Mouse (Mus musculus) mature B cell (primary cell): Measurements from ENCODE around the gene Podn.

ENCODE experiments used
- in situ Hi-C: fragments of 300-500 bp; cut with MboI; formaldehyde crosslinking; loops from 2 replicates; pipeline ENCODE4 v1.14.3; 2019

The Podn gene

DNA sequence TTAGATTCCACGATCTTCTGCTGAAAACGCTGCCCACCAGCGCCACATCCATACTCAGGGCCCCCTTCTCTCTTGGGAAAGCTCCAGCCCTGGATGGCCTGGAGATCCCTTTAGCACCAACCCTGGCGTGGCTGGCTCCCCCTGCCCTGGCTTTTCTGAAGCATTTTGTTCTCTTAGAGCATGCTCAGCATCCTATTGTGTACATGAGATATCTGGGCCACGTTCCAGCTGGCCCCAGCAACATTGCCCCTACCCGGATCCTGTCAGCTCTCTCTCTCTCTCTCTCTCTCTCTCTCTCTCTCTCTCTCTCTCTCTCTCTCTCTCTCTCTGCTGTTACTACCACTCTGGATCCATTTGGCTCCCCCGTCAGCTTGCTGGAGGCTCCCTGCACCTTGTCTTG lies 90.9 kb downstream of the Podn start:
- in situ Hi-C loops, result no loop called here

DNA sequence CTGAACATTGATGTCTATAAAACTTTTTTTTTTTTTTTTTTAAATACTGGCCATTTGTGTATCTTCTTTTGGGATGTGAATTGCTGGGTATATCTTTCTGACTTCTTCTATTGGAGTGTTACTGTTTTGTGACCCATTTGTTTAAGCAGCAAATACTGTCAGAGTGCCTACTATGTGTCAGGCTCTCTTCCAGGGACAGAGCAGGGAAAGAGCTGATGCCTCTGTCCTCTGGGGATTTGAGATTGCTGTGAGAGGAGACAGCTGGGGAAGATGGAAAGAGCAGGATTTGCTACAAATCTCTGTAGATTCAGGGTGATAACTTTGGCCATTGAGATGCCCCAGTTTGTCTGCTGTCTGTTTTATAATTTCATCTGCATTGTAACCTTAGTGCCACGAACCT lies 96.9 kb downstream of the Podn start:
- in situ Hi-C loops, result no loop called here

DNA sequence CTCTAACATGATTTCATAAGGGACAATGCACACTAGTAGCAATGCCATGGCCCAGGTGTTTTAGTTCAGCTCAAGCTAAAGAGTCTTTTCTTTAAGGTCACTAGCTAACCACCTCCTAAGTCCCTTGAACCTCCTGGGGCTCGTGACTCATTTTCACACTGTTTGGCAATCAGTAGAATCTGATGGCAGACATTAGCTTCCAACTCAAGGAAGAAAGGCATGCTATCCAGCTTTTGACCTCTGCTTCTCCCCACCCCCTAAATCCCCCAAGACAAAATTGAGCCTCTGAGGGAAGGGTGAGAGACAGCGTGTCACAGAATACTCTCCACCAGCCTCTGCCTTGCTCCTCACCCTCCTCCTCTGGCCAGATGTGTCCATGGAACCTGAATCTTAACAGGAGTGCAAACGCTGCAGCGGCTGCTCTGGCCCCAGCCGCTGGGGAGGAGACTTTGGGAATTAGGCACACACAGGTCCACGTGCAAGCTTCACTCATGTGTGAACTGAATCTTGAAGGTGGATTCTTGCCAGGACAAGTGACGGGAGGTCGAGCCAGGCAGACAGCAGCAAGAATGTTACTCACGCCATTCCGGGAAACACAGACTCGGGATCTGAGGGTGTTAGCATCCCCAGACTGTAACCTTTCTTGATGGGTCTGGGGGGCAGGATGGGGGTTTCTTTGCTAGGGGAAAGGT lies 97.5 kb downstream of the Podn start:
- in situ Hi-C loops, result no loop called here

DNA sequence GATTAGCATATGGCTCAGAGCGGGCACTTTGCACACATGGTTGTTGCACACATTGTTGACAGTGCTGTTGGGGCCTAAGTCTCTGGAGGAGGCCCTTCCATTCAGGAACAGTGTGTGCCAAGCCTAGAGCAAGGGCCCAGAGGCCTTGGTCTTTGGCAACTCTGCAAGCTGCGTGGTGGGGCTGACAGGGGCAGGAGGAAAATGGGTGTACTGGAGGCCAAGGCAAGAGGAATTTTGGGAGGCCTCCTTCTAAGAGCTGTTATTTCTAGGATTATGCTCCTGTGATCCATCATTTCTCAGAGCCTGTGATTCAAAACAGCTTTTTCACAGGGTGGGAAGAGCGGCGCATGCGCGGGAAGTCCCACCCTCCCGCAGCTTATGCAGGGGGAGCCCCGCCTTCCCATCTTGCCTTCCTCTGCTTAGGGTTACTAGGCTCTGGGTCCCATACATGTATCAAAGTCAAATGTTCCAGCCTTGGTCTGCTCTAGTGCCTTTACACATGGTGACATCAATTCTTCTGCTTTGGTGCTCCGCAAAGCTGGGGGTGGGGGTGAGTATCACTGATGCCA lies 99.7 kb downstream of the Podn start:
- in situ Hi-C loops, result no loop called here

DNA sequence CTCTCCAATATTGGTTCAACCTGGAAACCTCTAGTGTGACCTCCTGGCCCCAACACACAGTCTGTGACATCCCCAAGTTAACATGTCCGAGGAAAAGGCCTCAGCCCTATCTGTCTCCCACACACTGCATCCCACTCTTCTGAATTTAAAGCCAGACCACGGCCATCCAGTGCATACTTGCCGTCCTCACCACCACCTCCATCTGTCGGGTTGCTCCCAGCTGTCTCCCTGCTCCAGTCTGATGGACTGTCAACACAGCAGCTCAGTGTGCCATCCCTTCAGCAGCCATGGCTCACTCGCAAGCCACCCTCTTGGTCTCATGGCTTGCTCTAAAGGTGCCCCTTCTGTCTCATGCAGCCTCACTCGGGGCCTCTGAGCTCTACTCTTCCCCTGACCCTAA lies 100.5 kb downstream of the Podn start:
- in situ Hi-C loops, result no loop called here

DNA sequence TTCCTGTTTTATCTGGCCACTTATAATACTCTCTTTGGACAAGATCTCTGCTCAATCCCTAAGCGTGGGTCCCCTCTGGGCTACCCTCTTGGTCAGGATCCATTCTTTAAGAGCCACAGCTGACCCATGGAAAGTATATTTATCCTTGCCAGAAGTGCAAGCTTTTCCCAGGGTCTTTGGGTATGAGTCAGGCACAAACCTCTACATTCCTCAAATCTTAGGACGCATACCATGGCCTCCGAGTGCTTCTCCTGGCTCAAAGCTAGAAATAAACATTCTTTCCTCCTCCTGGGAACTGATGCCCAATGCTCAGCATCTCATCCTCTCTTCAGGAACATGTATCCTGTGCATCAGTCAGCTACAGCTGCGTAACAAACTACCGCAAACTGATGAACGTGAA lies 101.2 kb downstream of the Podn start:
- in situ Hi-C loops, result no loop called here

DNA sequence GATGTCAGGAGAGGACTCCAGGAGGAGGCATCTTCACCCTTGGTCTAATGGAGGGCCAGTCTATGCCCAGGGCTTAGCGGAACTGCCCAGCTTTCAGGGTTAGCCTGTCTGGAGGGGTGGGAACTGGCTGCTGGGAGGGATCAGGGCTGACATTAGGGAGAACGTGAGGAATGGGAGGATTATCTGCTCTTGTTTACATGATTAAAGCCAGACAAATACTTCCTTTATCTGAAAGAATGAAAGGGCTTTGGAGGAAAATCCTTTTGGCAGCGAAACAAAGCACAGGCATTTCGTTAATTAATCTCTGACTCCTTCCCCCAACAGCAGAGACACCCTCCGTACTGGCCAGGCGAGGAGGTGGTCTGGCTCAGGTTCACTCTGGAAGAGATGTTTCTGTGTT lies 104.4 kb downstream of the Podn start:
- in situ Hi-C loops, result no loop called here

DNA sequence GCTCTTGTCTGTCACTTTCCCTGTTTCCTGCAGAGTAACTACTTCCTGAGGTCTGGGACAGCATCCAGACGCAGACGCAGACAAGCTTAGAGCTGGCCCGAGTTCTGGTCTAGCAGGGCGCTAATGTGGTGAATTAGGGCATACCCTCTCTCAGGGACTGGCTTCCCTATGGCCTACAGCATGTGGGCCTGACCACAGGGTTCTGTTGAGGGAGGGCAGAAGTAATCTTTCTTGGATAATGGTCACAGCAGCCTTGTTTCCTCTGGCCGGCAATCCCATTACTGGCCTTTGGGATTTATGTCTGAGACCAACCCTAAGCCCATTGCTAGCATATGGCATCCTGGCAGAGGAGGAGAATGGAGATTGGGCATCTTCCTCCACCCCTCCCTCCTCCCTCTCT lies 105.4 kb downstream of the Podn start:
- in situ Hi-C loops, result no loop called here

DNA sequence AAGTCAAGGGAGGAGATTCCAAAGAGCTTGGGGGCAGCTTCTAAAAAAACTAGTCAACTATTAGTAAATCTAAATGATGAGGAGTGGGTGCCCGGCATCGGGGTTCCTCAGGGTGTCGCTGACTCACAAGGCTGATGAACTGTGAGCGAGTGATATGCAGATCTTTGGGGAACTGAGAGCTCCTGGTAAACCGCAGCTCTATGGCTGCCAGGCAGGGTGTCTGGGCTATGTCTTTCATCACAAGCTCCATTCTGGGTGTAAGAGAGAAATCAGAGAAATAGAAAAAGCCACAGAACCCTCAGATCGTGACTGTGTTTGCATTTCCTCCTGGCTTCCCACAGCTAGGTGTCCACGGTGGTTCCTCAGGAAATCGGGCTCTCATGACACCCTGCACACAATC lies 107.3 kb downstream of the Podn start:
- in situ Hi-C loops, result no loop called here

DNA sequence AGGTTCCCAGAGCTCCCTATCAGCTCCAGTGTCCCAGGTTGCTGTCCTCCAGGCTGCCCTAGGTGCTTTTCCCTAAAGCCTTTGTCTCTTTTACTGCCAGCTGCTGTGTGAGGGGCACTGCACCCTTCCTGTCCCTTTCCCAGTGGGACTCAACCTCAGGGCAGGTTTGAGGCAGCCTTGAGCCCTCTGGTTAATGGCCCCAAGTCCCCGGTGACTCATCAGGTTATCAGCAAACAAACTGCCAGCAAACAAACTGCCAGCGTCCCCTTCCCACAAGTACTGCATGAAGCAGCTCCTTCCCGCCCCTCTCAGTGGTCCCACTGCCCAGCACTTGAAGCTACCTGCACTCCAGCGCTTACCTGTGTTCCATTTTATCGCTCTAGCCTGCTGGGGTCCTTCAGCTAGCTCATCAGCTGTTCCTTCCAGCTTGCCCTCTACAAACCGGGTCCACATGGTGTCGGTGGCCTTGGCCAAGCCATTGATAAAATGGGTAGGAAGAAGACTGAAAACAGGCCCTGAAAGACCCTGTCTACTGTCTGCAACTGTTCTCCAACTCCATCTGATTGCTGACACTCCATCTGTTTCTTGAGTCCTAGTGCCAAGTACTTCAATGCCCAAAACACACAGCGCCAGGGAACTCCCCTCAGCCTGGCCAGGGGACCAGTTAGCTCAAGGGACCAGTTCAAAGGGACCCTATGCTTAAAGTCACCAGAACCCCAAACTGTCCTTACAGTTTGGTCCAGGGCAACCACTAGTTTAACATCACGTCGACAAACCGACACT lies 109.7 kb downstream of the Podn start:
- in situ Hi-C loops, result no loop called here

DNA sequence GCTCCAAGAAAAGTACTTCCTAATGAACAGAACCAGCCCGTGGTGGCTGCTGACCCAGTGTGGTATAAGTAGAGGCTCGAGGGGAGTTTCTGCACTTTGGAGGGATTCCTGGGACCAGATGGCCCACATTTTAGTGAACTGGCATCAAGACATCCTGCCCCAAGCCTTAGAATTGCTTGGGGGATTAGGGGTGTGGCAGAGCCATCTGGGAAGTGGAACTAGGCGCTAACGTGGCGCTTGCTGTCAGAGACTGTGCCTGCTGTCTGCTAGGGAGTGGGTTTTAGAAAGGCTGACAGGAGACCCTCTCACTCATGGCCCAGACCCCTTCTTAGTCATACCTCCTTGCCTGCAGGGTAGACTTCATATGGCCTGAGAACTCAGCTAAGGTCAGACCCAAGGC lies 110.4 kb downstream of the Podn start:
- in situ Hi-C loops, result no loop called here

DNA sequence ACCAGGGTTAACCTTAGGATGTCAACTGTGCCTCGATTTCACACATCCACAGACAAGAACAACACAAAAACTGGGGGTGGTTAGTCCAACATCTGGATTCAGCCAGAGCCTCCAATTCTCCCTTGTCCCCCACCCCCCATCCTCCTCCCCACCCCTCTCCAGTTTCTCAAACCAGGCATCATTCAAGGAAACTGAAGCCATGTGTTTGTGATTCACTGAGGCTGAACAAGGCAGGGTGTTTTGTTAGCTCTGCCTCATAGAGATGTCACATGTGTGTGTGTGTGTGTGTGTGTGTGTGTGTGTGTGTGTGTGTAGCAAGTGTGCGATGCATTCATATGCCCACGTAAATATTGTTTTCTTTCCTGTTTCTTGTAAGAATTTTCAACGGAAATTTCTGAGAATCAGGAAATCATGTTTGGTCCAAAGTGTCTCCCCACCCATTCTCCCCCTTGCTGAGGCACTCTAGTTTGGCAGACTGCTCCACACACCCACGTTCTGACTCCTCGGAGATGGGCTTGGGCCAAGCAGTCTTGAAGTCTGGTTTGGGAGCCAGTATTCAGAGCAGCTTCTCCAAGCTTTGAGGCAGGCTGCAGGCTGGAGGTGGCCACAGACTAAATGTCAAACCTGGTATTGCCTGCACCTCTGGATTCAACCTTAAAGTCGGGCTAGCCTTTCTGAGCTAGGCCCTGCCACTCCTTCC lies 111.8 kb downstream of the Podn start:
- in situ Hi-C loops, result no loop called here

DNA sequence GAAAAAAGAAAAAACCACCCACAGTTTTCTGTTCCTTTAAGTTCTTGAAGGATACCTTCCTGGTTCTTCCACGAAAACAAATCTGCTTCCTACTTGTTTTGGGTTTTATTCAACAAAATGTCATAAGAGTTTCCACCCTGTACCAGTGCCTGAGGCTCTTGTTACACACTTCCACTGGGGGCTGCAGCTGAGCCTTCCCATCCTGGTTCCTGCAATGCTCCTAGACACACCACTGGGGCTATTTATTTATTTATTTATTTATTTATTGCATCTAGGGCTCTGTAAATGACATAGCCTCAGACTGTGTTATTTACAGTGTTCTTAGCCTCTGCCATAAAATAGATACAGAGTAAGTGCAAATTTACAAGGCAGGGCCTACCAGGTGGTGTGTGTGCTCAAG lies 112.5 kb downstream of the Podn start:
- in situ Hi-C loops, result no loop called here

DNA sequence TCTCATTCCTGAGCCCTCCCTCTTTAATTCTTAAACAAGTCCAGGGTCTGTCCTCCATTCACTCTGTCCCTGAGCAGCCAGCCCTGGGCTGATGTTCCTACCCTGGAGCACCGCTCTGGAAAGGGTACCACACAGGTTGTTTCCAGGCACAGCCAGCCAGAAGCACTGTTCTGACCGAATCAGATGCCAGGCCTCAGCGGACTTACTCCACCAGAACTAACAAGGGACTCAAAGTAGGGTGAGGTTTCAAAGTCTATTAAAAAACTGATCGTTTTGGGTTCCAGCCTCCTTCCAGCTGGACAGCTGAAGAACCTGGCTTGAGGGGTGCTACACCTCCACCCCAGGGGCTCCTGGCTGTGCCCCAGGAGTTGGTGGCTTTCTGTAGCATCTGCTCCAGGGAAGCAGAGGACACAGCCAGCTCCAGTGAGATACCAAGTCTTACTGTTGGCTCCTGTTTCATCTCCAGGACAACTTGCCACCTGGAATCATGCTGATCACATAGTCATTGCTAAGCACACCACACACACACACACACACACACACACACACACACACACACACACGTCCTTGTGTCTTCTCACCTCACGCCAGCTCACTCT lies 116.1 kb downstream of the Podn start:
- in situ Hi-C loops, result no loop called here

DNA sequence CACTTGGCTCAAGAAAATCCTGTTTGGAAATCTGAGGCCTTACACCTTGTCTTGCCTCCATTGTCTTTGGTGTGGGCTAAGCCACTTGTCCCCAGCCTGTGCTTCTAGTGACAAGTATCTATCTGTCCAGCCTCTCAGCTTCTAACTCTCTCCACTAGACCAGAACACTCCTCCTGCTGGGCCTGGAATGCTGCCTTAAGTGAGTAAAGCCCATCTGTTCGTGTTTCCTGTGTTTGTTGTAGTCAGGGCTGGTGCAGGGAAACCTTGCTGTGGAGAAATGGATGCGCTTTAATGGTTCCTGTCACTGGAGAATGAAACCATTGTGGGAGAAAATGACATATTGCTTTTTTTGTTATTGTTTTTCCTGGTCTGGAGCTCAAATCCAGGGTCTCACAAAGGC lies 116.7 kb downstream of the Podn start:
- in situ Hi-C loops, result no loop called here

DNA sequence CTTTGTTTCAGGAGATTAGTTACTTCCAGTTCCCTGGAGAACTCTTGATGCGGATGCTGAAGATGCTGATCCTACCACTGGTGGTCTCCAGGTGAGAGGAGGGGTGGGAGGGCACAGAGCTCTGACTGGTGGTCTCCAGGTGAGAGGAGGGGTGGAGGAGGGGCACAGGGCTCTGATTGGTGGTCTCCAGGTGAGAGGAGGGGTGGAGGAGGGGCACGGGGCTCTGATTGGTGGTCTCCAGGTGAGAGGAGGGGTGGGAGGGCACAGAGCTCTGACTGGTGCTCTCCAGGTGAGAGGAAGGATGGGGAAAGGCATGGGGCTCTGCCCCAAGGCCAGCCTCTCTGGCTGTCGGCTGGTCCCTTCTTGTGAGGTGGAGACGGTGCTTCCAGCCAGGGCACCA lies 118.7 kb downstream of the Podn start:
- in situ Hi-C loops, result no loop called here

DNA sequence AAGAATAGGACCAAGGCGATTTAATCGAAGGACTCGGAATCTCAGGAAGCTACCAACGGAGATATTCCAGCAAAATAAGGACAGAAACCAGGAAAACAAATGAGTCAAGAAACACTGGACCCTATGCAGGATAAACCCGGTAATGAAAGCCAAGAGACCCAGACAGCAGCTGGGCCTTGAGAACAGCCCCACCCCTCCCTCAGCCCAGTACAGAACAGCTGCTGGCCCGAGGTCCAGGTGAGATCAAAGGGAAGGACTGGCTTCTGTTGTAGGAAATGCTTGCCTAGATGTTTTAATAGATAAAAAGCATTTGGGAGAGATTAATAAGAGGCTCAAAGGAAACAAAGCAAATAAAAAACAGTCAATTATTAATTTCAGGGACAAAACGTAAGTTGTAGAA lies 121.2 kb downstream of the Podn start:
- in situ Hi-C loops, result no loop called here

DNA sequence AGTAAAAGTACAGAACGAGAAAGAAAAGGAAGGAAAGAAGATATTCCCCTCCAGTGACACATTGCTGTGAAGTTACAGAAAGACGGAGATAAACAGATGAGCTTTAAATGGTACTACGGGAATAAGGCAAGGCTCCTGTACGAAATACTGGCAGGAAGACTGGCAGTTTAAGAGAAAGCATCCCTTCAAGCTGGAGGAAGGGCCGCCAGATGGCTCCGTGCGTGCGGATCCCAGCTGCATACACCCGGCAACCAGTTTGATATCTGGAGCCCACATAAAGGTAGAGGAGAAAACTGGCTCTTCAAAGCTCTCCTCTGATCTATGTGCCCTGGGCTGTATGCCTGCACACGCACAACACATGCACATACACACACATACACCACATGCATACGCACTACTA lies 121.7 kb downstream of the Podn start:
- in situ Hi-C loops, result no loop called here

DNA sequence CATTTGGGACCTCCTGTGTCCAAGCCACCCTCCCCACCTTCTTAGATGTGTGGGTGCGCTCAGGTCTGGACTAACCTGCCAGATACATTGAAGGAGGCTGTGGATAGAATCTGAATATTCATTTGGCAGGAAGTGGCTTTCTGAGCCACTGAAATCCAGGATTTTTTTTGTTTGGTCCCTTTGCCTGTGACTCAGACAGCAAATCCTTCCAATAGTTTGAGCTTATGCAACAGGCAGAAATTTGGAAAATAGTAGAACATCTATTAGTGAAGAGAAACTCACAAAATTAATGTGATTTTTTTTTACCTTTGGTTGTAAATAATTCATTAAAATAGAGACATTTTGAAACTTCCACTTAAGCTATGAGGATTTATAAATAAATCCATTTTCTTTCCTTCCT lies 125.1 kb downstream of the Podn start:
- in situ Hi-C loops, result no loop called here

DNA sequence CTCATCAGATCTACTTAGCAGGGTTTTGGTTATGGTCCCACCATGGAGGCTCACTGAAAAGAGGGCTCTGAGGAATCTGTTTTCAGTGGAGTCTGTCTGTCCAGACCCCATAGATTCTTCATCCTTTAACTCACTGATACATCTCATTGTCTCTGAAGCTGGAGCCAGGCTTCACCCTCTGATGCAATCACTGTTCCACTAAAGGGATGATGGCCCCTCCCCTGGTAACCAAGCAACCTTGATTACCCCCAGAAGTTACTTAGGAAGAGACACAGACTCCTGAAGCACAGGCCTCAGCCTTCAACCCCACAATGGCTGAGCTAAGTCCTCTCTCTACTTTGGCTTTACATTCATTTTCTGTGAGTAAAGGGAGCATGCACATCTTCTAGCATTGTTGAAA lies 126.5 kb downstream of the Podn start:
- in situ Hi-C loops, result no loop called here

DNA sequence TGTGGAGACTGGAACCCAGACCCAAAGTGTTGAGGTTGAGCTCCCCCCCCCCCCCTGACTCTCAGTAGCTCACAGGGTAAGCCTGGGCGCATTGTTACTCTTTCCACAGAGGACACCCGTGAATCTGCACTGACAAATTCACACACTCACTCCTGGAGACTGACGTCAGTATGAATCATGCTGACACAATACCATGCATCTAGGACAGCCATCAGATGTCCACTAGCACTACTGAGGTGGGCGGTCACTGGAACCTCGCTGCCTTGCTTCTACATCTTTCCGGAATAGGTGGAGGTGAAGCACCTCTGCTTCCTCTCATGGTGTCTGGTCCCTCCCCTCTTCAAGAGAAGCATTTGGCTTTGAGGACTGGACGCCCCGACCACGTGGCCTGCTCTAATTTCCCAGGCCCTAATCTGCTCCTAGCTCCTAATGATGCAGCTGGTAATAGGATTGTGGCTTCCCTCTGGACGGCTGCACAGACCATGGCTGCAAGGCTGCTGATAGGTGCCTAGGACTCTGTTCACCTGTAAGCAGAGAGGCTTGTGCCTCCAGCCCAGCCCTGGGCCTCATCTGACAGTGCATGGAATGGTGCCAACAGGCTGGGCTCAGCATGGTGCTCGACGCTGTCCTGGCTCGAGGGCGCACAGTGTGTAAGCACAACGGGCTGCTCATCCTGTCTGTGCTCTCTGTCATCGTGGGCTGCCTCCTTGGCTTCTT lies 128.1 kb downstream of the Podn start, which contains the start of gene Slc1a7:
Gene Slc1a7 (plus strand): TSS at position 367 of the 717 bp plus-strand sequence.
- in situ Hi-C loops, result no loop called here
